Mouse (Mus musculus) 416B (cell line): ENCODE measurements around the gene Catsperz.
A peak's percentile ranks its signal among the peaks of the same experiment; 100 is the strongest.

Experiments used
- DNase-seq: peaks from one replicate; pipeline ENCODE4 v3.0.0; 2011; ENCODE audit warnings: low read depth

The Catsperz gene

DNA sequence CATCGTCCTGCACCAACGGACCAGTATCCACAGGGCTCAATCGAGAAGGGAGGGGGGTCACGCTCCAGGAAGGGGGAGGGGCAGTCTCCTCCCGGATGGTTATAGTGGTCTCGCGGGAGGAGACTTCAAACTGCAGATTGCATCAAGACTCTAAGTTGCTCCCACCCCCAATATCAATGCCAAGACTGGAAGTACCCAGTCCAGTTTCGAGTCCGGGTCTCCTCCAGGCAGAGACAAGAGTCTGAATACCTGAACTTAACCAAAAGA lies at the start of gene Catsperz:
Catsperz (minus strand) TSS at position 74 of the 267 bp plus-strand sequence.
- no peak for DNase-seq

GRCm38 (mm10) chr19:6974211-6975205 lies 49.3 kb upstream of the Catsperz start, which contains the start of gene Ppp1r14b:
Ppp1r14b (plus strand) TSS chr19:6974968.
- DNase-seq: peak; percentile 95

GRCm38 (mm10) chr19:6973581-6974190 lies 48.5 kb upstream of the Catsperz start:
- peak; percentile 74 for DNase-seq

GRCm38 (mm10) chr19:6972247-6972917 lies 47.2 kb upstream of the Catsperz start:
- DNase-seq: no peak

DNA sequence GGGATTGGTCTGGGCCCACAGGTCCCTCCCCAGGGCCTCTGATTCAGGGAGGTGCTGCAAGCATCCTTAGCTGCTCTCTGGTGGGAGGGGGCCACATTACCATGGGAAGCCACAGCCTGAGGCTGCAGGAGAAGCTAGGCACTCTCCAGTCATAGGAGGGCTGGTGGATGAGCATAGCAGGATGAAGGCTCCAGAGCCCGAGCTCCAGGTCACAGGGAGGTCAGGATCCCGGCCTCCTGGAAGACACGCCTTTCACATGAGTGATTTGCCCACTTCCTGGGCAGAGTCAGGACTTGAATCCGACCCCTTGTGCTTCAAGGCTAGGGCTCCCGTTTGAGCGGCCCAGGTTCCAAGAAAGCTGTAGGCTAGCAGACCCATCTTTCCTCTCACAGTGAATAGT lies 46.5 kb upstream of the Catsperz start:
- DNase-seq: peak; percentile 35

- DNase-seq: peak; percentile 84
These were observed 45.4 kb upstream of the Catsperz start for GRCm38 (mm10) chr19:6970460-6971085.

- DNase-seq: peak; percentile 70
These were observed 44.6 kb upstream of the Catsperz start for GRCm38 (mm10) chr19:6969665-6970381.

GRCm38 (mm10) chr19:6969291-6969664 lies 44.1 kb upstream of the Catsperz start:
- DNase-seq: no peak

GRCm38 (mm10) chr19:6968491-6969271 lies 43.5 kb upstream of the Catsperz start:
- DNase-seq: peak; percentile 36

DNA sequence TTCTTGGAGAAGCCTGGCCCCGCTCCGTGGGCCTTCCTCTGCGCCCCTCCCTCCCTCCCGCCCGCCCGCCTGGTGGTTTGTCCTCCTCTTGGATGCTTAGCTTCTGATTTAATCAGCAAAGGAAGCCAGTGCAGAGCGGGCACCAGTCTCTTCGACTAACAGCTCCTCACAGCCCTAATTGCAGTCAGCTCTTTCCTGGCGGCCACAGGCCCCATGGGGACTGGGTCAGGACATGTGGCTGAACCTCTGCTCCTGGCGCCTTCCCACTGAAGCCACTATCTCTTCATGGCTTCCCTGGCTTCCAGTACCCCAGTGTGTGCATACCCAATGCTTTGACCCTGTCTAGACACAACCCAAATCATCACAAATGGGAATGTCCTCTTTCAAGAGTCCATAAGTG lies 31.3 kb upstream of the Catsperz start:
- no peak for DNase-seq

DNA sequence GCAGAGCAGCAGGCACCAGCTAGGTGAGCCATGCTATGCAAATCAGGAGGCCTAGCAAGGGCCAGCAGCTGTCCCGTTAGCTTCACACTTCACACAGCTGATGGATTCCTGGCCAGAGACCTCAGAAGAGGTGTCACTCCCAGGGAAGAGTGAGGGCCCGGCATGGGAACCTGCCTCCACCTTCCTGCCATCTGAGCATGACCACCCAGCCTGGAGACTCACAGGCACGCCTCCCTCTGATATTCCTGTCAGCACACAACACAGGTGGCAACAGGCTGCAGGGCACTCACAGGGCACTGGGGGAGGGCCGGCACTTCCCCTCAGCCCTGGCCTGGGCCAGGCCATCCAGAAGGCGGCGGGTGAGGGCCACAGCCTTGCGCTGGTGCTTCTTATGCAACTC lies 30.2 kb upstream of the Catsperz start:
- no peak for DNase-seq

GRCm38 (mm10) chr19:6954046-6954445 lies 28.9 kb upstream of the Catsperz start:
- DNase-seq: no peak

DNA sequence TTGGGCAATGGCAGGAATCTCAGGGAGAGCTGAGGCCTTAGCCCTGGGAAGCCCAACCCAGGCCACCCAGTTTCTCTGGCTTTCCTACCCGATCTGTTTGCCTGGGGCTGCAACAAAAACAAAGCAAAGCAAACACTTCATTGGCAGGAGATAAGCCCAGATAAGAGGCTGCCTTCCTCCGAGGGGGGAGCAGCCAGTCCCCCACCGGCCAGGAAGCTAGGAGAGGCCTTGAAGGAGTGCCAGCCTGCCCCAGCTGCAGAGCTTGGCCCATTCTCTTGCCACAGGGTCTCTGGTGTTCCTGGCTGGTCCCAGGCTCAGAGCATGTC lies 27.5 kb upstream of the Catsperz start:
- DNase-seq: peak; percentile 84

DNA sequence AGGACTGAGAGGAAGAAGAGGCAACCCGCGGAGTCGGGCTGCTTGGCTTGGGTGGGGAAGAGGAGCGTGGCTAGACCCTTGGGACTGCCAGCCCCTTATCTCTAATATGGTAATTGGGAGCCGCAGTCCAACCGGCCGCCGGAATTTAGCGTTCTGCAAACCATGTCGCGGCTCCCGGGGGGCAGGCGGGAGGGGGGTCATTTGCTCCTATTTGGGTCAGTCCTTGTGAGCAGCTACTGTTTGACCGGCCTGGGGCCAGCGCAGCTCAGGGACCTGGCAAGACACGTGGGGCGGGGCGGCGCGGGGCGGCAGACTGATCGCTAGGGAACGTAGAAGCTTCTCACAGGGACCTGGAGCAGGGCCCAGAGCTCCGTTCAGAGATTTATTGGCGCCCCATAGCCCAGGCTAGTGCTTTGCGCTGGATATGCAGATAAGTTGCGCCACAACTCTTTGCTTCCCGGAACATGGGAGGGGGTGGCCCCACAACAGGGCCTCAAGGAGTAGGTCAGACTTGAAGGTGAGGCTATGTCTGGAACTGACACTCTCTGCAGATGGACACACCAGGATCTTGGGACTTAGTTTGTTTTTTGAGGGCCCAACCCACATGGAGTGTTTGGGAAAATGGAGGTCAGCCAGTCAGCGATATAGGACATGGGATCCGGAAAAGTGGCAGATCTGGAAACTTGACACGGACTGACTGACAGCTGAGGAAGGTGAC lies 27.0 kb upstream of the Catsperz start:
- peak; percentile 74 for DNase-seq

DNA sequence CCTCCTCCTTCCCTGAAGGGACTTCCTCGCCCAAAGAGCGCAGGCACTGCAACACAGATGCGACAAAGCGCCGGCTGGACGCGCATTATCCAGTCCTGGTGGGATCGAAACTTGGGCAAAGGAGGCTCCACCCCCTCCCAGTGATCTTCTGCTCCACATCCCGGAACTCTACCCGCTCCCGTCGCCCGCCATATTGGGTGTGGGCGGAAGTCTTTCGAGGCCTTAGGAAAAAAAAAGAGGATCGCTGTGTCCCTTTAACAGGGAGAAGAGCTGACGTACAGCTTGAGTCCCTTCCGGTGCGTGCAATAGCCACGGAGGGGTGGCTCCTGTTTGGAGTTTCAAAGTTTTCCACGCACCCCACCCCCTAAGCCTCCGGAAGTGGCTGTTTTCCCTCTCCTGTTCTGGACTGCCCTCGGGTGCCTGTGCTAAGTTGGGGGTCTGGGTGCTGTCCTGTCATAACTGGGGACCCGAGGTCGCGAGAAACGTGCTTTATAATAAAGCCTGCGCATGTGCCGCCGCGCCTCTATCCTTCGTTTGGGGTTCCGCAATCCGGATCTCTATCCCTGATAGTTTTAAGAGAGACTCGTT lies 26.3 kb upstream of the Catsperz start:
- peak; percentile 96 for DNase-seq

- DNase-seq: peak; percentile 63
These were observed 25.5 kb upstream of the Catsperz start for GRCm38 (mm10) chr19:6950613-6951153.

GRCm38 (mm10) chr19:6949951-6950350 lies 24.8 kb upstream of the Catsperz start:
- DNase-seq: no peak

- DNase-seq: no peak
These were observed 24.4 kb upstream of the Catsperz start for GRCm38 (mm10) chr19:6949532-6949931.

DNA sequence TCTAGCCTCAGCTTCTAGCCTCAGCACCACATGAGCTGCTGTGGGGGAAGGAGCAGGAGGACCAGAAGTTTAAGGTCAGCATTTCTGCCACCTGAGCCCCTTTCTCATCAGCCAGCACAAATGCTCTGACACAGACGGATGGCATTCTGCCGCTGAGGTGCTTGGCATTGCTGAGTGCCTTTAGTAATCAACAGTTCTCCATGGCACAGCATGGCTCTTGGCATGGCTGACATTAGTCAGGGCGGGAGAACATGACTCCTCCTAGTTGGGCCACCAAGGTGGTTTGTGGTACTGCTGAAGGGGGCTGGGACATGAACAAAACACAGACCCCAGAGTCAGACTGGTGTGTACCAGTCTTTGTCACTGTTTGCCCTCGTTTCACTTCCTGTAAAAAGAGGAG lies 23.0 kb upstream of the Catsperz start:
- no peak for DNase-seq

DNA sequence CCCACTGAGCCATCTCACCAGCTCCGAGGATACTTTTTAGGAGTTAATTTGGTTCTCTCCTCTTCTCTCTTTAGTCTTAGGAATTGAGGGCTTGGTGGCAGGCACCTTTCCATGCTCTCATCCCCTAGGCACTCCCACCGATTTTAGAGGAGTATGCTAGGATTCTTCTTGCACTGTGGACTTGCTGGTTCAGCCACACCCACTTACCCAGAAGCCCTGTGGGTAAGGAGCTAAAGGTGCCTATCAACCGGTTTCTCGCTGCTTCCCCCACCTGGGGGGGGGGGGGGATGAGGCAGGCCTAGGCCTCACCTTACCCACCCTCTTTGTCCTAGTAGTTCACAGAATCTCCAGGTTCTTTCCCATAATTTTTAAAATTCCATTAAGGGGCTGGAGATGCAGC lies 22.6 kb upstream of the Catsperz start:
- DNase-seq: no peak
